Mouse (Mus musculus) limb, embryonic 14.5 days (tissue): ENCODE measurements around the gene Gm6268. TPM values are rescaled to one million over a fixed set of nuclear protein-coding genes. Genes with fewer than 3 reads are reported as not detected.

Experiments
- ATAC-seq: fragments of 200-750 bp; cut with Nextera tagmentation; 2 replicates; pipeline ENCODE4 v1.8.0; 2017; ENCODE audit warnings: low read depth, moderate number of reproducible peaks, moderate TSS enrichment; ENCODE audit not compliant: low FRiP score
- DNase-seq: peaks from one replicate; pipeline ENCODE4 v3.0.0-alpha.2; 2015; ENCODE audit warnings: low spot score
- H3K27ac ChIP-seq: fragments of 300-500 bp; sonication (generic); replicated peaks from 2 replicates; pipeline ENCODE4 v1.5.1; 2014; ENCODE audit warnings: low read depth, mild to moderate bottlenecking, low read length, moderate library complexity, mixed read lengths
- H3K27me3 ChIP-seq: fragments of 300-500 bp; sonication (generic); 2 replicates; pipeline ENCODE4 v1.6.1; 2014; ENCODE audit warnings: low read length, mixed read lengths; ENCODE audit not compliant: control insufficient read depth, insufficient read depth
- H3K36me3 ChIP-seq: fragments of 300-500 bp; sonication (generic); 2 replicates; pipeline ENCODE4 v1.6.1; 2014; ENCODE audit warnings: mild to moderate bottlenecking, low read length, moderate library complexity, mixed read lengths; ENCODE audit not compliant: control insufficient read depth, insufficient read depth
- H3K4me1 ChIP-seq: fragments of 300-500 bp; sonication (generic); 2 replicates; pipeline ENCODE4 v1.6.1; 2014; ENCODE audit warnings: antibody characterized with exemption, low read length, mixed read lengths; ENCODE audit not compliant: control insufficient read depth, insufficient read depth
- H3K4me2 ChIP-seq: fragments of 300-500 bp; sonication (generic); replicated peaks from 2 replicates; pipeline ENCODE4 v1.6.1; 2014; ENCODE audit warnings: low read depth, mild to moderate bottlenecking, low read length, moderate library complexity; ENCODE audit not compliant: severe bottlenecking
- H3K4me3 ChIP-seq: fragments of 300-500 bp; sonication (generic); replicated peaks from 2 replicates; pipeline ENCODE4 v1.5.1; 2014; ENCODE audit warnings: low read length
- H3K9ac ChIP-seq: fragments of 300-500 bp; sonication (generic); 2 replicates; pipeline ENCODE4 v1.6.1; 2014; ENCODE audit warnings: mild to moderate bottlenecking, low read depth, low read length, moderate library complexity; ENCODE audit not compliant: severe bottlenecking
- H3K9me3 ChIP-seq: fragments of 300-500 bp; sonication (generic); 2 replicates; pipeline ENCODE4 v1.6.1; 2016; ENCODE audit warnings: low read length; ENCODE audit not compliant: control insufficient read depth
- POLR2A ChIP-seq: fragments of 200-500 bp; IDR thresholded peaks from 2 replicates; pipeline ENCODE4 v1.8.0; 2012; ENCODE audit warnings: inconsistent platforms, mild to moderate bottlenecking, moderate library complexity, borderline replicate concordance; ENCODE audit not compliant: insufficient read depth, insufficient read length; ENCODE audit errors: extremely low read depth
- WGBS: fragments of 180-500 bp; shearing (Covaris S2); extraction: QIAGEN DNeasy Blood & Tissue Kit; methylation state at CpG from one replicate; pipeline ENCODE4 v1.1.7; 2014; 5-methylcytosine and 5-hydroxymethylcytosine counted together
- polyA plus RNA-seq, 2 experiments: library from polyadenylated mRNA; depleted of rRNA in 1 of 2; stranded (reverse) in 1 of 2; unstranded in 1 of 2; fragments of >200 nt; fragmentation: Nextera tagmentation in 1 of 2; extraction: Ambion mirVana in 1 of 2; gene quantifications; 2 replicates each; pipeline versions ENCODE4 v1.2.1 to v1.2.3; 2012 to 2014

Gene Gm6268
- polyA plus RNA-seq (2012; rRNA removed), result not detected in 2 replicates
- not detected in 2 replicates for polyA plus RNA-seq (2014; fragmentation: Nextera tagmentation; extraction: Ambion mirVana)

GRCm38 (mm10) chrX:36400980-36401379 is at the start of gene Gm6268:
Gene Gm6268, plus strand, starts transcription at chrX:36401280.
- Histone ChIP-seq H3K27ac (no peak within 1 kb of the TSS), H3K9me3 (no peaks in the 10 kb centered on the region), H3K36me3 (no peaks in the 10 kb centered on the region), H3K27me3 (no peaks in the 10 kb centered on the region), H3K4me1 (no peaks in the 10 kb centered on the region), H3K4me3 (no peak within 1 kb of the TSS), H3K4me2 (no peak within 1 kb of the TSS), H3K9ac (no peak within 1 kb of the TSS)
- no peak for TF ChIP-seq POLR2A
- 90% methylated on average over 13 of the region's 13 CpGs for WGBS
- DNase-seq (no peak), ATAC-seq (no peak)

- no peak for TF ChIP-seq POLR2A
- DNase-seq, result no peak
- H3K27me3 ChIP-seq, result no peaks in the 10 kb centered on the region
- ATAC-seq, result no peak
- no peaks in the 10 kb centered on the region for H3K36me3 ChIP-seq
- no peak overlapping the region for H3K4me2 ChIP-seq
- WGBS, result 75% methylated on average over 3 of the region's 3 CpGs
- no peaks in the 10 kb centered on the region for H3K9me3 ChIP-seq
- H3K4me1 ChIP-seq, result no peaks in the 10 kb centered on the region
- no peak overlapping the region for H3K4me3 ChIP-seq
- no peak overlapping the region for H3K27ac ChIP-seq
- no peak overlapping the region for H3K9ac ChIP-seq
Observed at GRCm38 (mm10) chrX:36352446-36352845, 48.6 kb upstream of the Gm6268 start.

DNA sequence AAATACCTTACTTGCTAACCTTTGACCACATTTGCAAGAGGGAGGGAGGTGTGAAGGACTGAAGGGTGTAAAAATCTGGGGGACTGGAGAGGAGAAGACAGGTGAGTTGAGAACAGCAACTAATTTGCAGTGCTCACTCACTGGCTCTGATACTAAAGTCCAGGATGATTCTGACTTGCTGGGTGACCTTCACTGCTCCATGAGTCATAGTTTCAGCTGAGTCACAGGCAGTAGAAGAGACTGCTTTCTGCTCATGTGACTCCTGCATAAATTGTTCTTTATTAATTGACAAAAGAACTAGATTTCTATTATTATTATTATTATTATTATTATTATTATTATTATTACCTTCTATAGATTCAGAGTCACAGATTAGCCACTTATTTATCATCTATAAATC is 15.7 kb upstream of the Gm6268 start:
- no peak overlapping the region for H3K27ac ChIP-seq
- TF ChIP-seq POLR2A, result no peak
- DNase-seq, result no peak

GRCm38 (mm10) chrX:36389971-36390370 is 11.1 kb upstream of the Gm6268 start:
- no peak for DNase-seq
- no peak overlapping the region for H3K27ac ChIP-seq
- no peak overlapping the region for H3K4me3 ChIP-seq
- no peaks in the 10 kb centered on the region for H3K9me3 ChIP-seq
- no peaks in the 10 kb centered on the region for H3K36me3 ChIP-seq
- no peaks in the 10 kb centered on the region for H3K27me3 ChIP-seq
- 62% methylated on average over 3 of the region's 3 CpGs for WGBS
- no peak for TF ChIP-seq POLR2A
- H3K4me1 ChIP-seq, result no peaks in the 10 kb centered on the region
- H3K9ac ChIP-seq, result no peak overlapping the region
- no peak overlapping the region for H3K4me2 ChIP-seq
- ATAC-seq, result no peak

More for the DNA sequence above, 15.7 kb upstream of the Gm6268 start:
- no peak overlapping the region for H3K9ac ChIP-seq
- ATAC-seq, result no peak
- H3K4me3 ChIP-seq, result no peak overlapping the region
- no peak overlapping the region for H3K4me2 ChIP-seq
- H3K36me3 ChIP-seq, result no peaks in the 10 kb centered on the region
- no peaks in the 10 kb centered on the region for H3K9me3 ChIP-seq
- H3K27me3 ChIP-seq, result no peaks in the 10 kb centered on the region
- no peaks in the 10 kb centered on the region for H3K4me1 ChIP-seq

- H3K27me3 ChIP-seq, result no peaks in the 10 kb centered on the region
- ATAC-seq, result no peak
Observed at GRCm38 (mm10) chrX:36390503-36390902, 10.6 kb upstream of the Gm6268 start.

GRCm38 (mm10) chrX:36392672-36393071 is 8.4 kb upstream of the Gm6268 start:
- no peak for DNase-seq
- TF ChIP-seq POLR2A, result no peak
- no peak overlapping the region for H3K27ac ChIP-seq
- H3K27me3 ChIP-seq, result no peaks in the 10 kb centered on the region
- no peak overlapping the region for H3K9ac ChIP-seq
- H3K4me3 ChIP-seq, result no peak overlapping the region
- 78% methylated on average over 6 of the region's 6 CpGs for WGBS
- no peak for ATAC-seq
- H3K36me3 ChIP-seq, result no peaks in the 10 kb centered on the region
- no peaks in the 10 kb centered on the region for H3K4me1 ChIP-seq
- no peaks in the 10 kb centered on the region for H3K9me3 ChIP-seq
- H3K4me2 ChIP-seq, result no peak overlapping the region

More at GRCm38 (mm10) chrX:36390503-36390902, 10.6 kb upstream of the Gm6268 start:
- 53% methylated on average over 2 of the region's 2 CpGs for WGBS
- TF ChIP-seq POLR2A, result no peak
- H3K4me1 ChIP-seq, result no peaks in the 10 kb centered on the region
- no peak overlapping the region for H3K4me3 ChIP-seq
- no peak overlapping the region for H3K27ac ChIP-seq
- no peaks in the 10 kb centered on the region for H3K36me3 ChIP-seq
- no peak overlapping the region for H3K4me2 ChIP-seq
- H3K9me3 ChIP-seq, result no peaks in the 10 kb centered on the region
- H3K9ac ChIP-seq, result no peak overlapping the region
- DNase-seq, result no peak
